Mouse (Mus musculus) lung, adult 18-20 months (tissue): ENCODE results near the gene Itga1.

Source experiments
- DNase-seq, 2 experiments: peaks; one replicate each; pipeline ENCODE4 v3.0.0; 2022; ENCODE audit warnings: mixed read lengths in 2 of 2

The Itga1 gene

DNA sequence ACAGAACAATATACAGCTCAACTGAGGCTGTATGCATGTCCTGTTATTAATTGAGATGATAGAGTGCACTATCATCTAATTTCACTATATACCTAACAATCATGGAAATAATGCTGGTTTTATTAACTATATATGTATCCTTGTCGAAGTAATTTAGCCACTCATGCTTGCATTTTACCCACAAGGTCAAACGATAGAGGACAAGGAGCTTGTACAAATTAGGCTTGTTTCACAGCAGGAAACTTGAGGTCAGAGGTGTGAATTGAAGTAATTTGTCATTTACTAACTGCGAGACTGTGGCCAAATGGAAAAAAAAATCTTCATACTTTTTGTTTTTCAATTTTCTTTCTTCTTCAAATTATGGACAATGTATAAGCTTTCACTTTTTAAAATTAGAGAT, 3.5 kb downstream of the Itga1 start:
- no peak for DNase-seq

- DNase-seq, result no peak
Measured at GRCm38 (mm10) chr13:115096965-115097364, 4.8 kb downstream of the Itga1 start.

GRCm38 (mm10) chr13:115096216-115096615, 5.5 kb downstream of the Itga1 start:
- DNase-seq, result no peak

DNA sequence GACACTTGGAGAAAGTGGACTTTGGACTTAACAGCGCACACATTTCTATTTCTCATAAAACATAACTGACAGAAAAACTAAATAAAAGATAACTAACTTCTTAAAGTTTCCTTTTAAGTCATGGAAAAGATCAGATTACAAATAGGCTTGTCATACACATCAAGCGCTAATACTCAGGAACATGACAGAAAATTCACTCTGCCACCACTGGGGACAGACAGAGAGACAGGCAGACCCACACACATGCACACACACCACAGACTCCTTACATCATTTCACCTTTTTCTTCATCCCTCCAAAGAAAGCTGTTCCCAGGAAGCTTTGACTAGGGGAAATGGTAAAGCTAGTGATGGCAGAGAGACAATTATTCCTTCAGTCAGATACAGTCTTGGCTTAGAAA, 6.4 kb downstream of the Itga1 start:
- DNase-seq, result no peak

DNA sequence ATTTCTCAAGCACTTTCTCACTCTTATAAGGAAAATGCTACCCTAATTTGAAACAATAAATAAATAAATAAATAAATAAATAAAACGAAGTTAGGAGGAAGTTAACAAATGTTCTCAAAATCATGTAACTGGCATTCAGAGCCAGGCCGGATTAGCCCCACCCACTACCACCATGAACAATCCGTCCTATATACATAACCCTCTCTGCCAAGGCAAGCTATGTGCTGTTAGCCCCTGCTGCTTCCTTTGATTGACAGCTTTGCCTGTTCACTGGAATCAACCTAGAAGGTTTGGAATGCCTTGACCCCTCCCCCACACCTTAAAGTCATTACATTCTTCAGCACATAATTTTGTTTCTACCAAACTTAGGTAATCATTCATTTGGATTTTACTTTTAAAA, 10.3 kb downstream of the Itga1 start:
- DNase-seq, result no peak

DNA sequence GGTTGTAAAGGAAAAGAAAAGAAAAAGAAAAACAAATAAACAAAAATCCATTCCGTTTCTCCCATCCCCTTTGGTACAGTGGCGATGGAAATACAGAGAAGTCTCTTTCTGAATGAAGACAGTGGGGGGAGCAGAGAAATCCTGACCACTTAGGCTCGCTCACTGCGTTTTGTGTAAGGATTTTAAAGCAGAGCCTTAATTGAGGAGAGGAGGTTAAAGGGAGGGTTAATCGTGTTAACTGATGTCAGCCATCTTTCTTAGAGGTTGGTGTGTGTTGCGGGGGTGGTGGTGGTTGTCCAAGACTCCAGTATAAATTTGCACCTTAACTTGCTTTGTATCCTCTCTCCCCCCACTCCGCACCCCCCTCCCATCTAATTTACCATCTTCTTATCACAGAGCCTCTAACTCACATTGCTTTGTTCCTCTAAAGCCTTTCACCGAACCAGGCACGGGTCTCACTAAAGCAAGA, 10.8 kb downstream of the Itga1 start:
- no peak for DNase-seq

DNA sequence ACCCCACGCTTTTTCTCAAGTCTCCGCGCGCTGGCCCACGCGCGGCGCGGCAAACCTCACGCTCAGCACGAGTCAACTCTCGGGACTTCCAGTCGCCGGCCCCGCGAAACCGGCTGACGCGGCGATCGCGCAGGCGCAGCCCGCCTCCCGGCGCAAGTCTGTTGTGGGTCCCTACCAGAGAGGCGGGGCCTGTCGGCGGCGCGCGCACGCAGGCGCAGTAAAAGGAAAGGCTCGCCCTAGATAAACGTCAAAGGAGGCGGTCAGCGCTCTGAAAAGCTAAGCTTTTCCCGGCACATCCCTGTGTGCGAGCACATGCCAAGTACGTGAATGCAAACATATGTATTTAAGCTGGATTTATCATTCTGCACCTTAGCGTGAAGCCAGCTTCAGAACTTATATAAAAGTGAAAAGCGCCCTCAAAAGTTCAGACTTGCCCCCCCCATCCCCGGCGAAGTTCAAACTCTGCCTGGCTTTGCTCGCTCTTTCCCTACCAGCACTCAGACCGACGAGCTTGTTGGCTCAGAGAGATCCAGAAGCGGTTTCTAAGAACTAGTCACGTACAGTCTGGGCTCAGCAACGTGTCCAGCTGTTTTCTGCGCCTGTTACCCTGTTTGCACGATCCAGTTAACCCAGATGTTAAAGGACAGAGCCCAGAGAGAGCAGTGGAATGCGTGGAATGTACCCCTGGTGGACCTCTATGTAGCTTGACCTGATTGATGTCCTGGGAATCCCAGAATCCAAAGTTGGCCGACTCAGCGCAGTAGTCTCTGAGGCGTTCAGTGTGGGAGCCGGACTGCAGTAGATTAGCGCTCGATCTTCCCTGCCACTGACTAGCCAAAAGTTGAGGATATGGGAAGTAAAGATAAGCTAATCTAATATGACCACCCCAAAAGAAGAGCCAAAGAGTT, 11.4 kb downstream of the Itga1 start, which contains the start of gene Pelo:
Pelo (minus strand) TSS at position 118 of the 908 bp plus-strand sequence.
- DNase-seq, result peak; percentile 96 to 97

- DNase-seq, result peak in 1 of 2 experiments; percentile 35
Measured at GRCm38 (mm10) chr13:115089395-115090025, 12.3 kb downstream of the Itga1 start.

DNA sequence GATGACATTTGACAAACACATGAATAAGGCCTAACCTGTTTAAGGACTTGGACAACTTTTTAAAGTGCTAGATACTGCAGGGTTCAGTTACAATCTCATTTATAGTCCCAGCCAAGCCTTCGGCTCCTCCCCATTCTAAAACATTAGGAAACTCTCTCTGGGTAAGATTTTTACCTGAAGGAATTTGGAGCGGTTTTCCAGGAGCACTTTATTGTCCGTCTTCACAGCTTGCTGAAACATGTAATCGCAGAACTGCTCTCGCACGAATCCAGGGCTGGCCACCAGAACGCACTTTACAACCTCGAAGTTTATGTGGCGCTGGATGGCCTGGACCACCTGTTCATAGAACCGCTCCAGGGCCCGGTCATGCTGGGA, 12.8 kb downstream of the Itga1 start:
- no peak for DNase-seq

DNA sequence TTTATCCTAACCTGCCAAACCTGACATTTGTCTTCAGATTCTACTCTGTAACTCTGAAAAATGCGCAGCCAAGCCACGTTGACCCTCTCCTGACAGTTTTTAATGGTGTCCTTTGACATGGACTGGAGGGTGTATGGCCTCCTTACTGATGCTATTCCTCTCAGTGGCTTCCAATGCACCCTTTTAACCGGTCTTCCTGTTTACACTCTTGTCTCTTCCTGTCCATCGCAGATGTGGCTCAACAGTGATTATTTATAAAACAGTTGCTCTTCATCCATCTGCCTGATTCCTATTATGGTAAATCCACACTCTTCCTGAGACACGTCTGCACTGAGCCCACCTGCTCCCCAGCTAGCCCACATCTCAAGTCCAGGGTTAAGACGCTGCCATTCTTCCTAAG, 15.8 kb downstream of the Itga1 start:
- no peak for DNase-seq

- DNase-seq, result no peak
Measured at GRCm38 (mm10) chr13:115082339-115082738, 19.4 kb downstream of the Itga1 start.

DNA sequence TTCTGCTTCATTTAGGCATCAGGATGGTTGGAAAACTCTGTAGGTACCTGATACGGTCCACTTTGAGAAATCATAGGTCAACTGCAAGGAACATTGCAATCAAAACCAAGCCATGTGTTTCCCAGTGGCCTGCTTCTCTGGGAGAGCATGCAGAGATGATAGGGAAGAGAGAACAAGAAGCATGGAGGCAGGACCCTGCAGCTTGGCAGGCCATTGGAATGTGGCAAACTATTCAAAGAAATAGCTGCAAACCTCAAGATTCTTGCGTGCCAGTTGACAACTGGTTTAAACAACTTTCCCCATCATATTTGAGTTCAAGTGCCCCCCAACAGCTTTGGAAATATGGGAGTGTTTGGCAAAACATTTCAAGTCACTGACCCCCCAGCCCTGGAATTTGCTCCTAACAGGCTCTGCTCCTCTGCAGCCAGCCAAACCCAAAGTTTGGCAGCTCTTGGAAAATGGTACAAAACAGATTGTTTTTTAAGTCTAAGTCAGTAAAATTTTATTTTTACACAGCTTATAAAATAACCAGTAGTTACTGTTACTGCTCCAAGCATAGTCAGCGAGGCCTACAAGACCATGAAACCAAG, 21.7 kb downstream of the Itga1 start:
- DNase-seq, result no peak

- DNase-seq, result no peak
Measured at GRCm38 (mm10) chr13:115078997-115079685, 22.6 kb downstream of the Itga1 start.

DNA sequence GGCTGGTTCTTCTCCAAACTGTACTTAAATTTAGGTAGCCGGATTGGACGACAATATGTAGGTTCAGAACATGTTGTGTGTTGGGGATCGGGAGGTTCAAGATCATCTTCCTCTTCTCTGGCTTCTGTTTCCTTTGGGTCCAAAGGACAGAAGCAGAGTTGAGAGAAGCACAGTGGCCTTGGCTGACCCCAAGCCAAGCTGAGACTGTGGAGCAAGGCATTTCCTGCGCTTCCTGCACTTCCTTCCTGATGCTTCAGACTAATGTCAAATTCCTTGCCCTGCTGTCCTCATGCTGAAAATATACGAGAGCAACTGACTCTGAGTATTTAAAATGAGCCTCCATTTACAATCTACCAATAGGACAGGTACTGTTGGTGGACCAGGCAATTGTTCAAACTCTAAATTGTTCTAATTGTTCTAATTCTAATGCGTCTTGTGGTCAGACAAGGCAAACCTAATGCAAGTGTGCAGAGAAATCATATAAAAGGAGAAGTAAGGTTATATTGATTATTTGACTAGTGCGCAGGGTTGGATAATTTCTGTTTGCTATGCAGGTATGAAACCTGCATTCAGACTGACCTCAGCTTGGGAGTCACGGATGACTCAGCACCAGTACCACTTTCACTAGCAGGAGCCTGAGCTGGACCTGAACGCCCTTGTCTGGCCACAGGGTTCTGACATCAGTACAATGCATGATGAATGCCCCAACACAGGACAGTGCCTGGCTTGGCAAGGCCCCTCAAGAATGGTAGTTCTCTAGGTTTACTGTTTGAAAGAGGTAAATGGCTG, 24.2 kb downstream of the Itga1 start:
- peak in 1 of 2 experiments; percentile 47 for DNase-seq

- DNase-seq, result no peak
Measured at GRCm38 (mm10) chr13:115072386-115072785, 29.4 kb downstream of the Itga1 start.

DNA sequence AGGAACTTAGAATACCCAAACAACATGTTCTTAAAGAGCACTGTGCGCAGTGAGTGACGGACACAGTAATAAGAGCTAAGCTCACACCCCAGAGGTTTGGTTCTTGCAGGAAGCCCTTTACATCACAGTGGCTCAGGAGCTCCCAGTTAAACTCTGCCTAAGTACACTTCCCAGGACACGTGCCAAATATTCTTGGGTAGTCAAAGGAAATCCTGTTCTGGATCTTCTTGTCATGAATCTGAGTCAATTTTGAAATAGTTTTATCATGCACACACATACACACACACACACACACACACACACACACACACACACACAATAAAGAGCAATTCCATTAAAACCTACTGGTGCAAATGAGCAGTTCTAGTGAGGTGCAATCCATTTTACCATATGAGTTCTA, 30.3 kb downstream of the Itga1 start:
- DNase-seq, result peak in 1 of 2 experiments; percentile 54

GRCm38 (mm10) chr13:115067968-115068330, 33.8 kb downstream of the Itga1 start:
- no peak for DNase-seq

DNA sequence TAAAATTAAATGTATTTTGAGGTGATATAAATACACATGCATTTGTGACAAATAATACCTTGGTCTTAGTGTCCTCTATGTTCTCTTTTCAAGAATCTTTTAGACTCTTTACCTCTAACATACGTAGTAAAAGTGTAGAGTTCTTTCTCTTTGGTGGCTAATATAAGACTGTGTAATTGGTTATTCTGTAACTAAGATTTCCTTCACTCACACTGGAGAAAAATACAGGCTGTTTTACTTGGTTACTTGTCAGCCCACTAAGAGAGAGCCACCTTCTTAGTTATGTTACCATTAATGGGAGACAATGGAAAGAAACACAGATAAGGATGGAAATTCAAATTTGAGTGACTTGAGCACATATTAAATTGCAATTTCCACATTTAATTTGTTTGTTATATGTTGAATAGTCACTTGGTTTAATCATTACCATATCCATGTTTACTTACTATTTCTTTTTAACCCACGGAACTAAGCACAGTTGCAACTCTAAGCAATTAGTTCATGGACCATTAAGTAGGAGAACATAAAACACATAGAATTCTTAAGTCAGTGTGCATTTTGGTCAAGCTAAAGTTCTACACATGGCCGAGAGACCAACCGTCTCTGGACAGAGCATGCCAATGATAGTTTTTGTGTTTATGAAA, 34.3 kb downstream of the Itga1 start:
- DNase-seq, result no peak

DNA sequence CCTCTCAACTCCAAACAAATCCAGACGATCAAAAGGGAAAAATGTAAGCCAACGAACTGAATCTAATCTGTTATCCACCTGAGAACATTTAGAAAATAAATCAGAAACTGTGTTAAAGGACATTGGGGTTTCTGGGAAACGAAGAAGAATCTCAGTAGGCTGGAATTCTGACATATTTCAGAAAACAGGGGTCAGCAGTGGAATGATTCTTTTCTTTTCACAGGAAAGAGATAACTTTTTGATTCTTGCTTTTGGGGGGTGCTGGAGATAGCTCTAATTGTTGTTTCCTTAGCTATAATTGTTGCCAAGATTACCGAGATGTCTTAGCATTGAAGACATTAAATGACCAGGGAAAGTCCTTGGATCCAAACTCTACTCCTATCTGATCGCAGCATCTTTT, 44.2 kb downstream of the Itga1 start:
- no peak for DNase-seq

DNA sequence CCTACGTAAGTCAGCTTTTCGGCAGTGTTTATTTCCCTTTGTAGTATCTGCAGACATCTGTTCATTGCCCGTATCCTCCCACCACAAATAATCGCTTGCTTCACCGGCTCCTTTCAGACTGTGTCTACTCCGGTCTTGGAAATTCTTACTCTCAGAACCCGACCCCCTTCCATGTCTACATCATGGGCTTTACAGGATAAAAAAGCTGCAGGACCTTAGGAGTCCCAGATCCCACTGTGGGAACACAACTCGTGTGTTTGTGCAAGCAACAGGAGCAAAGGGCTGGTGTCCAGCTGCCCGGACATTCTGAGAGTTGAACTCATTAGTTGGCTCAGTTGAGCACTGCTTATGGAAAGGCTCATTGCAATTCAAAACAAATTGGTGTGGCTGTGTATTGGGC, 47.0 kb downstream of the Itga1 start:
- no peak for DNase-seq

GRCm38 (mm10) chr13:115052568-115052967, 49.2 kb downstream of the Itga1 start:
- DNase-seq, result no peak
